Mouse (Mus musculus) lung, embryonic 14.5 days (tissue): ENCODE measurements around the gene Zfp52. TPM values are rescaled to one million over a fixed set of nuclear protein-coding genes. Genes with fewer than 3 reads are reported as not detected.

Experiments
- ATAC-seq: fragments of 200-750 bp; cut with Nextera tagmentation; 2 replicates; pipeline ENCODE4 v1.8.0; 2017; ENCODE audit warnings: mild to moderate bottlenecking, moderate TSS enrichment, moderate library complexity; ENCODE audit not compliant: insufficient read depth
- DNase-seq: peaks from one replicate; pipeline ENCODE4 v3.0.0-alpha.2; 2015
- H3K27ac ChIP-seq: fragments of 300-500 bp; sonication (generic); 2 replicates; pipeline ENCODE4 v1.5.1; 2014; ENCODE audit warnings: low read depth, mild to moderate bottlenecking, moderate library complexity
- H3K27me3 ChIP-seq: fragments of 300-500 bp; sonication (generic); 2 replicates; pipeline ENCODE4 v1.6.1; 2014; ENCODE audit warnings: low read length, control low read depth; ENCODE audit not compliant: insufficient read depth
- H3K36me3 ChIP-seq: fragments of 300-500 bp; sonication (generic); 2 replicates; pipeline ENCODE4 v1.6.1; 2014; ENCODE audit warnings: control low read depth; ENCODE audit not compliant: insufficient read depth
- H3K4me1 ChIP-seq: fragments of 300-500 bp; sonication (generic); 2 replicates; pipeline ENCODE4 v1.6.1; 2014; ENCODE audit warnings: antibody characterized with exemption, control low read depth; ENCODE audit not compliant: insufficient read depth
- H3K4me2 ChIP-seq: fragments of 300-500 bp; sonication (generic); 2 replicates; pipeline ENCODE4 v1.6.1; 2014; ENCODE audit warnings: mild to moderate bottlenecking
- H3K4me3 ChIP-seq: fragments of 300-500 bp; sonication (generic); 2 replicates; pipeline ENCODE4 v1.5.1; 2014; ENCODE audit warnings: low read depth, low read length
- H3K9ac ChIP-seq: fragments of 300-500 bp; sonication (generic); 2 replicates; pipeline ENCODE4 v1.6.1; 2014
- H3K9me3 ChIP-seq: fragments of 300-500 bp; sonication (generic); 2 replicates; pipeline ENCODE4 v1.6.1; 2016; ENCODE audit warnings: low read depth, low read length, control low read depth
- CTCF ChIP-seq: IDR thresholded peaks from 2 replicates; pipeline ENCODE4 v1.5.1; 2016; ENCODE audit warnings: antibody characterized with exemption, low read depth
- WGBS: fragments of 180-500 bp; shearing (Covaris S2); extraction: QIAGEN DNeasy Blood & Tissue Kit; methylation state at CpG from one replicate; pipeline ENCODE4 v1.1.7; 2014; 5-methylcytosine and 5-hydroxymethylcytosine counted together
- polyA plus RNA-seq: library from polyadenylated mRNA; unstranded; fragments of >200 nt; fragmentation: Nextera tagmentation; extraction: Ambion mirVana; gene quantifications from 2 replicates; pipeline ENCODE4 v1.2.1, GENCODE M21; 2014

Gene Zfp52
- polyA plus RNA-seq, 1 experiment from 2014 or later: 4.6 TPM

GRCm38 (mm10) chr17:21566220-21566619 lies 30.9 kb downstream of the Zfp52 start:
- H3K36me3 ChIP-seq: peaks cover 7% of the 10 kb centered on the region; the same call in 1 of the 2 replicates
- peak; percentile 78 for DNase-seq
- 3% methylated on average over 5 of the region's 5 CpGs for whole genome bisulfite sequencing

DNA sequence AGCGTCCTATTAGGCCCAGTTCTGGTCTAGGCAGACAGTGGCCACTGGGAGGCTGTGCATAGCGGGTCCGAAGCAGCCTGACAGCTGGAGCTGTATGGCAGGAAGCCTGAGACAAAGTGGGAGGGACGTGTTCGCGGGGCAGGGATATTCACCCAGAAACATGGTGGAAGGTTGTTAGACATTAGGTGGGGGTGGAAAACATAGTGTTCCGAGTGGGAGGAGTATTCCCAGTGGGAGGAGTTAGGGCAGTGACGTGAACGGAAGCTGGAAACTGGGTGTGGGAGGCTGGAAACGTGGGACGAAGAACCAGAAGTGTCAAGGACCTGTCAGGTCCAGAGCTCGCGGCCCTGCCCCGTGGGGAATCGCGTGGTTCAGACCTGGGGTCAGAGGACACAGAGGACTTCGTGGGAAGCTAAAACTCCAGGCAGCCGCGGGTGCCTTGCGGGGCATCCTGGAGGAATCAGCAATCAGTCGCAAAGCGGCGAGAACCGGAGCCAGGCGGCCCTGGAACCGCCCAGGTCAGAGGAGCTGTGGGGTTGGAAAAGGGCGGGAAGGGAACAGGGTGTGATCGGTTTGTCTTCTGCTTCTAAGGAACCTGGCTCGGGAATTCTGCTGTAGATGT lies 31.5 kb downstream of the Zfp52 start, which contains the start of gene Zfp948:
Gene Zfp948, plus strand, starts transcription at position 281 of the 622 bp plus-strand sequence.
- DNase-seq: peak; percentile 95
- 1% methylated on average over 29 of the region's 29 CpGs for WGBS
- TF ChIP-seq CTCF: peak; percentile 56
- Histone ChIP-seq H3K4me2 (peak within 1 kb of the TSS; percentile 71), H3K9me3 (no peaks in the 10 kb centered on the region), H3K27me3 (no peaks in the 10 kb centered on the region), H3K4me3 (peak within 1 kb of the TSS; percentile 55), H3K9ac (peak within 1 kb of the TSS; percentile 68), H3K4me1 (no peaks in the 10 kb centered on the region; the same call in 1 of the 2 replicates), H3K36me3 (peaks cover 7% of the 10 kb centered on the region; the same call in 1 of the 2 replicates), H3K27ac (peak within 1 kb of the TSS; percentile 93)
- ATAC-seq: peak; percentile 98

More at GRCm38 (mm10) chr17:21566220-21566619, 30.9 kb downstream of the Zfp52 start:
- no peaks in the 10 kb centered on the region for H3K9me3 ChIP-seq
- peak overlapping the region; percentile 55 for H3K4me3 ChIP-seq
- H3K9ac ChIP-seq: peak overlapping the region; percentile 68
- peak; percentile 53 for TF ChIP-seq CTCF
- H3K4me1 ChIP-seq: no peaks in the 10 kb centered on the region; the same call in 1 of the 2 replicates
- H3K4me2 ChIP-seq: peak overlapping the region; percentile 71
- H3K27me3 ChIP-seq: no peaks in the 10 kb centered on the region
- peak overlapping the region; percentile 93 for H3K27ac ChIP-seq
- peak; percentile 68 for ATAC-seq

DNA sequence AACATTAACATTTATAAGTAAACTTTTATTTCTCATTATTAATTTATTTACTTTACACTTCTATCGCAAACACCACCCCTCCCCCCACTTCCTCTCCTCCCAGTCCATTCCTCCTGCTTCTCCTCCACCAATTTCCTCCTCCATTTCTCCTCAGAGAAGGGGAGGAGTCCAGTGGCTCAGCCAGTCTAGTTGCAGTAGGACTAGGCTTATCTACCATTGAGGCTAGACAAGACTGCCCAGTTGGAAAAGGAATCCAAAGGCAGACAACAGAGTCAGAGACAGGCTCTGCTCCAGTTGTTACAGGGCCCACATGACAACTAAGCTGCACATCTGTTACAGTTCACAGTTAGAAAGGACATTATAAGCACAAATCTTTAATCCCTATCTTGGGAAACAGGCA lies 32.4 kb downstream of the Zfp52 start:
- peak; percentile 74 for DNase-seq
- H3K27ac ChIP-seq: 0 out of 2 replicates have a peak overlapping the region, but pooled peaks have one; percentile 7
- peak overlapping the region; percentile 71 for H3K4me2 ChIP-seq
- H3K36me3 ChIP-seq: peaks cover 7% of the 10 kb centered on the region; the same call in 1 of the 2 replicates
- ATAC-seq: peak; percentile 39
- WGBS: 27% methylated on average over 1 of the region's 1 CpGs
- no peaks in the 10 kb centered on the region for H3K9me3 ChIP-seq
- no peak for TF ChIP-seq CTCF
- peak overlapping the region; percentile 55 for H3K4me3 ChIP-seq
- H3K27me3 ChIP-seq: no peaks in the 10 kb centered on the region
- H3K4me1 ChIP-seq: no peaks in the 10 kb centered on the region; the same call in 1 of the 2 replicates
- H3K9ac ChIP-seq: peak overlapping the region; percentile 16

GRCm38 (mm10) chr17:21579080-21579479 lies 43.7 kb downstream of the Zfp52 start:
- H3K4me1 ChIP-seq: no peaks in the 10 kb centered on the region
- H3K27ac ChIP-seq: no peak overlapping the region
- H3K4me3 ChIP-seq: no peak overlapping the region
- no peak overlapping the region for H3K9ac ChIP-seq
- H3K4me2 ChIP-seq: no peak overlapping the region
- 85% methylated on average over 1 of the region's 1 CpGs for WGBS
- TF ChIP-seq CTCF: no peak
- peaks cover 46% of the 10 kb centered on the region for H3K36me3 ChIP-seq
- H3K27me3 ChIP-seq: no peaks in the 10 kb centered on the region
- ATAC-seq (no peak), DNase-seq (no peak)
- no peaks in the 10 kb centered on the region for H3K9me3 ChIP-seq

DNA sequence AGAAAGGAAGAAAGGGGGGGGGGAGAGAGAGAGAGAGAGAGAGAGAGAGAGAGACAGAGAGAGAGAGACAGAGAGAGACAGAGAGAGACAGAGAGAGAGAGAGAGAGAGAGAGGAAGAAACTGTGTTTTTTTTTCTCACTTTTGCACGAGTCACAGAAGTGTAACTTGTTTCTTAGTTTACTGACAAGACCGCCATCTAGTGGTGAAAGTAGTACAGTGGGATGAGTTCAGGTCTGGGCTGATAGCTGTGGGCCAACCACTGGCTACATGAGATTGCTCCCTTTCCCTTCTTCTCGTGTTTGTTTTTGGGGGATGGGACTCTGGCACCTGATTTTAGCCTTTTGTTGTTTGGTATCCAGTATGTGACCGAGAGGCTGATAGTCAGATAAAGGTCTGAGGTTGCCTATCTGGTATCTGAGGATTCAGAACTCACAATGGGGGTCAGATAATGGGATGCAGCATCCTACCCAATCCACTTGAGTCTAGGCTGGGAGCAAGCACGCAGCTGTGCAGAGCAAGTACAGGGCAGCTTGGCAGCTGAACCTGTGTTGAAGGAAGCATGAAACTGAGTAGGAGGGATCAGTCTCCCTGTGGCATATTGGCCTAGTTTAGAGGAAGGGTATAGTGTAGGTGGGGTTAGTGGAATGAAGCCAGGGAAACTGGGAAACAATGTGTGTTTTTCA lies 44.3 kb downstream of the Zfp52 start:
- H3K36me3 ChIP-seq: peaks cover 49% of the 10 kb centered on the region
- H3K4me3 ChIP-seq: no peak overlapping the region
- no peaks in the 10 kb centered on the region for H3K9me3 ChIP-seq
- H3K4me2 ChIP-seq: no peak overlapping the region
- DNase-seq: peak; percentile 89
- H3K9ac ChIP-seq: no peak overlapping the region
- H3K27ac ChIP-seq: no peak overlapping the region
- peak; percentile 89 for ATAC-seq
- 21% methylated on average over 5 of the region's 5 CpGs for WGBS
- H3K27me3 ChIP-seq: no peaks in the 10 kb centered on the region
- peak; percentile 75 for TF ChIP-seq CTCF
- H3K4me1 ChIP-seq: no peaks in the 10 kb centered on the region

DNA sequence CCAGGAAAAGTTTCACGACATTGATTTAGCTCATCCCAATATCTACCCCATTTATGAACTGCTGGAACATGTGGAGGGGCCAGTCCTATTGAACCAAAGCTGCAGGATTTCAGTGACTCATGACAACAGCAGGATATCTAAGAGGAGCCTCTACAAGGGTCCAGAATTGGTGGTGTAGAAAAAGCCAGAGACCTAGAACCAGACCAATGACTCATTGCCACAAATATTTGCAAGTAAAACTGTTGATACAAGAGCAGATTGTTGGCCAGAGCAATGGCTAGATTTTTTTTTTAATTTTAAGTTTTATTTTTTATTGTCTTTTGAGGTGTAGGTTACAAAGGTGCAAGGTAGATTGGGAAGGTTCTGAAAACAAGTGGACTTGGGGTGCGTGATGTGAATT lies 50.2 kb downstream of the Zfp52 start:
- Histone ChIP-seq H3K4me1 (no peaks in the 10 kb centered on the region), H3K4me3 (no peak overlapping the region), H3K4me2 (no peak overlapping the region), H3K9ac (no peak overlapping the region), H3K9me3 (peaks cover 9% of the 10 kb centered on the region; the same call in 1 of the 2 replicates), H3K36me3 (peaks cover 59% of the 10 kb centered on the region), H3K27ac (no peak overlapping the region), H3K27me3 (no peaks in the 10 kb centered on the region)
- WGBS: 100% methylated on average over 2 of the region's 2 CpGs
- no peak for DNase-seq
- no peak for ATAC-seq
- TF ChIP-seq CTCF: no peak

Other genes starting within 250 kb of the Zfp52 start
- gene Vmn1r237, start 223.7 kb upstream of the Zfp52 start, polyA plus RNA-seq: not detected in 2 replicates
- gene Zfp677, start 151.8 kb upstream of the Zfp52 start, polyA plus RNA-seq: 2.5 and 3.3 TPM in 2 replicates
- 4.3 and 4.9 TPM in 2 replicates for gene Zfp54, start 112.3 kb upstream of the Zfp52 start, polyA plus RNA-seq
- gene Zfp51, start 85.2 kb upstream of the Zfp52 start, polyA plus RNA-seq: 12.1 and 13.4 TPM in 2 replicates
- gene Zfp53, start 46.5 kb upstream of the Zfp52 start, polyA plus RNA-seq: 9.7 and 10.5 TPM in 2 replicates
- 21.3 and 24.9 TPM in 2 replicates for gene Zfp948, start 31.5 kb downstream of the Zfp52 start, polyA plus RNA-seq
- gene Zfp983, start 115.1 kb downstream of the Zfp52 start, polyA plus RNA-seq: 2.9 and 4.3 TPM in 2 replicates
- gene Gm10226, start 156.3 kb downstream of the Zfp52 start, polyA plus RNA-seq: 4.6 and 5.0 TPM in 2 replicates
- 15.3 and 16.8 TPM in 2 replicates for gene Zfp760, start 172.2 kb downstream of the Zfp52 start, polyA plus RNA-seq
- gene Zfp229, start 195.3 kb downstream of the Zfp52 start, polyA plus RNA-seq: 7.2 TPM in 2 replicates